8 mouse cellular contexts compared by ENCODE assay signal in the genomic region with DNA sequence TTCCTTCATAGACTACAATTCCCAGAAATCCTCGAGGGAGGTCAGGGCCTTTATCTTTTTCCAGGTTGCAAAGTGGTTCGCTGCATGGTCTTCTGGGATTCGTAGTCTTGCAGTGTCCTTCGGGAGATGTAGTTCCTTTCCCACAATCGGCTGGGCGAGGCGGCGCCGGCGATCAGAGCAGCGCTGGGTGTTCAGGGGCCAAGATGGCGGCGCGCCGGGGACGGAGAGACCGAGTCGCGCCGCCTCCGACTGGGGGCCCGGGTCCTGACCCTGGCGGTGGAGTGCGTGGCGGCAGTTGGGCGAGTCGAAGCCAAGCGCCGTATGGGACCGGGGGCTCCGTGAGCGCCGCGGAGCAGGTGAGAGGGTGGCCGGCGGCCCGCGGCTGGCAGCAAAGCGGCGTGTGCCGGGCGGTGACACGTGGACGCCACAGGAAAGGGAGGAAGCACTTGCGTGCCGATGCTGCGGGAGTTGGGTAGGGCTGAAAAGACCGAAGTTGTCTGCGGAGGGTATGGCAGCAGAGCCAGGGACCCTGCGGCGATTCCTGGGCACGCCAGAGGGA. TPM values are rescaled to one million over a fixed set of nuclear protein-coding genes. Genes with fewer than 3 reads are reported as not detected.
DNase-seq lines count a peak whose midpoint lies in the region; ATAC-seq lines count a peak whose summit lies in the region.

No protein-coding gene starts in this region.

- DNase-seq in adipocyte (ENCODE audit: low spot score): peak; percentile 99
- peak; percentile 97 for DNase-seq in embryo, embryonic 10 days (ENCODE audit: low spot score)
- peak; percentile 89 for DNase-seq in gastrocnemius, postnatal 10 days
- peak; percentile 96 for DNase-seq in induced T-regulatory cell, adult 2 months (ENCODE audit: low read depth)
- DNase-seq in left cerebral cortex, adult 9 months (ENCODE audit: low spot score in 2 of 2): peak; percentile 91 to 96
- peak; percentile 90 for DNase-seq in right cerebral cortex, postnatal 14 days
- DNase-seq in urinary bladder, postnatal 36 days (ENCODE audit: low spot score in 2 of 2): peak; percentile 89 to 92

- ATAC-seq in megakaryocyte progenitor cell, adult 5-6 weeks (replicated peaks; ENCODE audit: poor library complexity): peak; percentile 84

RNA-seq across cellular contexts. Expression of a gene that starts 11.5 kb away (rescaled TPM):
- total RNA-seq in gastrocnemius, postnatal 10 days (2021): 10 to 100 TPM; 36.2 to 50.3 TPM
- 67.8 and 83.7 TPM in 2 replicates for total RNA-seq in megakaryocyte progenitor cell, adult 5-6 weeks (2015)
- total RNA-seq in megakaryocyte progenitor cell, adult 5-6 weeks (2017): 80.5 and 109 TPM in 2 replicates

RNA-seq across cellular contexts. Expression of a gene that starts 11.8 kb away (rescaled TPM):
- total RNA-seq in gastrocnemius, postnatal 10 days (2021): 10 to 100 TPM; 12.8 to 23.6 TPM
- total RNA-seq in megakaryocyte progenitor cell, adult 5-6 weeks (2015): 56.6 and 59.6 TPM in 2 replicates
- 20.7 and 26.0 TPM in 2 replicates for total RNA-seq in megakaryocyte progenitor cell, adult 5-6 weeks (2017)

RNA-seq across cellular contexts. Expression of a gene that starts 19.2 kb away (rescaled TPM):
- 10 to 100 TPM; 22.9 to 26.4 TPM for total RNA-seq in gastrocnemius, postnatal 10 days (2021)
- total RNA-seq in megakaryocyte progenitor cell, adult 5-6 weeks (2015): 88.6 and 94.0 TPM in 2 replicates
- 180 and 221 TPM in 2 replicates for total RNA-seq in megakaryocyte progenitor cell, adult 5-6 weeks (2017)

RNA-seq across cellular contexts. Expression of a gene that starts 53.2 kb away (rescaled TPM):
- total RNA-seq in gastrocnemius, postnatal 10 days (2021): 1 to 10 TPM; 3.0 to 5.1 TPM
- 0.49 and 1.1 TPM in 2 replicates for total RNA-seq in megakaryocyte progenitor cell, adult 5-6 weeks (2015)
- 5.9 and 7.1 TPM in 2 replicates for total RNA-seq in megakaryocyte progenitor cell, adult 5-6 weeks (2017)

RNA-seq across cellular contexts. Expression of a gene that starts 58.2 kb away (rescaled TPM):
- total RNA-seq in gastrocnemius, postnatal 10 days (2021): 10 to 100 TPM; 12.5 to 15.0 TPM
- 11.3 and 11.8 TPM in 2 replicates for total RNA-seq in megakaryocyte progenitor cell, adult 5-6 weeks (2015)
- total RNA-seq in megakaryocyte progenitor cell, adult 5-6 weeks (2017): 5.3 and 9.0 TPM in 2 replicates

Comparison
In these comparisons a context has a peak if more than half of its experiments do, and no peak if none do; other contexts are left out.
1. Peak in every context shown above with its lines: DNase-seq and ATAC-seq.